Mouse (Mus musculus) gastrocnemius, postnatal 14 days (tissue): ENCODE data around the gene Sema3b. TPM values are rescaled to one million over a fixed set of nuclear protein-coding genes. Genes with fewer than 3 reads are reported as not detected.
"Not testable (repeated sequence)": the region's sequence is repeated elsewhere in the genome, so short reads cannot be mapped to it uniquely, and the experiment has no call there.

Experiments
- DNase-seq: peaks from one replicate; pipeline ENCODE4 v3.0.0; 2021; ENCODE audit warnings: mixed read lengths
- intact Hi-C: fragments of 180-260 bp; cut with DNase I; formaldehyde crosslinking; loops from one replicate; pipeline ENCODE4 v1.15.1; 2025; ENCODE audit warnings: low total_unique reads
- total RNA-seq, 2 experiments: library from RNA; stranded (reverse); gene quantifications; 2 replicates each; pipeline ENCODE4 v1.2.3; 2021

Gene Sema3b
- total RNA-seq, 2 experiments from 2014 or later: 27.6 to 35.2 TPM

GRCm38 (mm10) chr9:107577871-107578270 lies 31.2 kb downstream of the Sema3b start:
- intact Hi-C loops: no loop called here
- no peak for DNase-seq

DNA sequence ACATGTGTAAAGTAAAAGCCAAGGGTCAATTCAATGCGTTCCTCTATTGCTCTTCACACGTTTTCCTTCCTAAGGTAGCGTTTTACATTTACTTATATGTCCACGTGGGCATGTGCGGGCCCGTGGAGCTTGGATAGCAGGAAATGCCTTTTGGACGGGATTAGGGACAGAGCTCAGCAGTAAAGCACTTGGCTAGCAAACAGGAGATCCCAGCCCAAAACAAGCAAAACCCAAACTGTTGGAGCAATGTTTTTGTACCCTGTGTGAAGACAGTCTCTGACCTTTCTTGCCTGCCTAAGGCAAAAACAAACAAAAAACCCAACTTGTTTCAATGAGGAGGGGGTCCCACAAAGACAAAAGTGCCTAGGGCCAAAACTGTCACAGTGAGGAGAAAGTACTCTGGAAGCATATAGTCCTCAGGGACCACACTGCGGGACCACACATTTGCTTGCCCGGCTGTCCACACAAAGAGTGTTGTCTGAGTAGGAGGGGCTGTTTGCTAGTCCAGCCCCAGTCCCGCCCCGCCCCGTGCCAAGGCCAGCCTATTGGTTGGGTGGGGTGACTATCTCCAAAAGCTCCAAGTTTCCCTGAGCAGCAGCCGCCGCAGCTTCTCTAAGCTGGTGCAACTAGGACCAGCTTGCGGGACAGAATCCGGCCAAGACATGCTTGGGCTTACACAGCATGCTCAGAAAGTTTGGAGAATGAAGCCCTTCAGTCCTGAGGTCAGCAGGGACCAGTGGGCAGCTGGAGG lies 32.5 kb downstream of the Sema3b start, which contains the start of gene Hyal1:
Gene Hyal1, plus strand, starts transcription at position 571 of the 751 bp plus-strand sequence.
- intact Hi-C loops: no loop called here
- peak; percentile 91 for DNase-seq

- no peak for DNase-seq
- intact Hi-C loops: no loop called here
Measured at GRCm38 (mm10) chr9:107575579-107576356, 33.3 kb downstream of the Sema3b start.

- intact Hi-C loops, DNase-seq: not testable (repeated sequence)
Measured at GRCm38 (mm10) chr9:107573774-107574173, 35.3 kb downstream of the Sema3b start.

GRCm38 (mm10) chr9:107572327-107572662 lies 36.7 kb downstream of the Sema3b start:
- DNase-seq: no peak
- intact Hi-C loops: no loop called here

DNA sequence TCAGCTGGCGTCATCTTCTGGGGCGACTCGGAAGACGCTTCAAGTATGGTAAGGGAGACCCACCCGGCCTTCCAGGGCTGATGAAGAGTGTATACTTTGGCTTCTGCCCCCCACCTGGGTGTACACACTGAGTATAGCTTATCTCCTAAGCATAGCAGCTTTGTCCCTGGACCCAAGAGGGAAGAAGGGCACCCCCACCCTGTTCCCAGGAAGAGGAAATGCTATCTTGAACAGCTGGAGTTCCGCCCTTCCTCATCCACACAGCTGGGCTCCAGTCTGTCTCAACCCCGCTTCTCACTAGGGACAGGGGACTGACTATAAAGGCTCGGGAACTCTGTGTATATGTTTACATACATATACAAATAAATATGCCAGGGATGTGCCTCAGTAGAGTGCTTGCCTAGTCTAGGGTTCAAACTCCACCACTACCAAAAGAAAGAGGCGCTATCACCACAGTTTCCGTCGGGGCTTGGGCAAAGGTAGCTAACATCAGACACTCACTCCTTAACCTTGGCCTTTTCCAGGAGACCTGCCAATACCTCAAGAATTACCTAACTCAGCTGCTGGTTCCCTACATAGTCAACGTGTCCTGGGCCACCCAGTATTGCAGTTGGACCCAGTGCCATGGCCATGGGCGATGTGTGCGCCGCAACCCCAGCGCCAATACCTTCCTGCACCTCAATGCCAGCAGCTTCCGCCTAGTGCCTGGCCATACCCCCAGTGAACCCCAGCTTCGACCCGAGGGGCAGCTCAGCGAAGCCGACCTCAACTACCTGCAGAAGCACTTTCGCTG lies 37.3 kb downstream of the Sema3b start:
- intact Hi-C loops: no loop called here
- no peak for DNase-seq

GRCm38 (mm10) chr9:107570845-107571244 lies 38.2 kb downstream of the Sema3b start:
- DNase-seq: no peak
- intact Hi-C loops: no loop called here

DNA sequence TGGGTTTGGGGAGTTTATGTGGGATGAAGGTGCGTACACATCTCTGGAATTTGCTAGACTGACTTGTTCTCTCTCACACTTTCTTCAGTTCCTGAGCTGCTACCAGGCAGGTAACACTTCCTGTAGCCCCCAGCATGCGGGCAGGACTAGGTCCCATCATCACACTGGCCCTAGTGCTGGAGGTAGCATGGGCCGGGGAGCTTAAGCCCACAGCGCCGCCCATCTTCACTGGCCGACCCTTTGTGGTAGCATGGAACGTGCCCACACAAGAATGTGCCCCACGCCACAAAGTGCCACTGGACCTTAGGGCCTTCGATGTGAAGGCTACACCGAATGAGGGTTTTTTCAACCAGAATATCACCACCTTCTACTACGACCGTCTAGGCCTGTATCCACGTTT lies 39.0 kb downstream of the Sema3b start:
- intact Hi-C loops: no loop called here
- no peak for DNase-seq

- intact Hi-C loops: no loop called here
- DNase-seq: no peak
Measured at GRCm38 (mm10) chr9:107569270-107569669, 39.8 kb downstream of the Sema3b start.

- intact Hi-C loops: no loop called here
- DNase-seq: peak; percentile 85
Measured at GRCm38 (mm10) chr9:107568331-107569261, 40.4 kb downstream of the Sema3b start.

DNA sequence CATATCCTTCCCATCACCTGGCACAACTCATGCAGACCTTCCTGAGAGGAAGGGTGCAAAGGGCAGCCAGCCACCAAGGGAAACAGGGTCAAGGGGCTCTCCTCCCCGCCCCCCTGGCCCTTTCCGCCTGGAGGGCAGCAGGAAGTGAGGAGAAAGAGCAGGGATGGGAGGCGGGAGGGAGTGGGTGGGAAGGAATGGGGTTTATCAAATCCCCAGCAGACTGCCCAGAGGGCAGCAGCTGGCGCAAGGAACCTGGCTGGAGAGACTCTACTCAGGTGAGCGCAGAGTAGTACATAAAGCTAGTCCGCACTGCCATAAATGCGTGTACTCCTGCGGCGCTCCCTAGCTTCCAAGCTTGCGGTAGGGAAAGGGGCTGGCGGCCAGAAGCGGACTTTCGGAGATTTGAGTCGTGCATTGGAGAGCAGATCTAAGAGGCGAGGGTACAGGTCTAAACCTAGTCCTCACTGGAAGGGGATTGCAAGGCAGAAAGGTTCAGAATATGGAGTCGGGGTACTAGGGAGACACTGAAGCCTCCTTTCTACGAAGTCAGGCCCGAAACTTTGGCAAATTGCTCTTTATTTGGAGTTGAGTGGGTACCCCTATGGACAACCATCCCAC lies 41.2 kb downstream of the Sema3b start, which contains the start of gene Hyal2:
Gene Hyal2, plus strand, starts transcription at position 244 of the 618 bp plus-strand sequence.
- intact Hi-C loops: no loop called here
- DNase-seq: no peak

GRCm38 (mm10) chr9:107566855-107567254 lies 42.2 kb downstream of the Sema3b start:
- no peak for DNase-seq
- intact Hi-C loops: no loop called here

DNA sequence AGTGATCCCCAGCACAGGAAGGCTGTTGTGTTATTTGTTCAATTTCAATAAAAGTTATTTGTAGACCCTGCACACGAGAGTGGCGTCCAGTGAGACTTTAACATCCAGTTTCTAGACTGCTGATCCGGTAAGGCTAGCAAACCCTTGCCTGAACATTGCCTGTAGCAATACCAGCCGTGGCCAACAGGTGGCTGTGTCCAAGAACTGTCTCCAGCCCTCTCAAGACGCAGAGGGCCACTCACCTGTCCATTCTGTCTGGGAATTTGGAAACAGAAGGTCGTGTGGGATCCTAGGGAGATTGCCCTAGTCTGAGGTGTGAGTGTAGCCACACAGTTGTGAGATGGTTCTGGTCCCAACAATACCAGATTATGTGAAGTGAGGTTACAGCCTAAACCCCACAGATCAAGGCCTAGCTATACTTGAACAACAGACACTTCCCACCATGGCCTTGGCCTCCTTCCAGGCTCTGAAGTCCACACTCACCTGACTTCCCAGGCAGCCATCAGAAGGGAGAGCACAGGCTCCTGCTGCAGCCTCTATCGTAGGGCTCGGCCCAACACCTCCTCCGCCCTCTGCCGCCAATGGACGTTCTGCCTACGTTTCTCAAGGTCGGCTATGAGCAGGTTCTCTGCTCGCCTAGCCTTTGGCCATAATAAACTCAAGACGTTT lies 42.9 kb downstream of the Sema3b start:
- intact Hi-C loops: no loop called here
- peak; percentile 80 for DNase-seq

DNA sequence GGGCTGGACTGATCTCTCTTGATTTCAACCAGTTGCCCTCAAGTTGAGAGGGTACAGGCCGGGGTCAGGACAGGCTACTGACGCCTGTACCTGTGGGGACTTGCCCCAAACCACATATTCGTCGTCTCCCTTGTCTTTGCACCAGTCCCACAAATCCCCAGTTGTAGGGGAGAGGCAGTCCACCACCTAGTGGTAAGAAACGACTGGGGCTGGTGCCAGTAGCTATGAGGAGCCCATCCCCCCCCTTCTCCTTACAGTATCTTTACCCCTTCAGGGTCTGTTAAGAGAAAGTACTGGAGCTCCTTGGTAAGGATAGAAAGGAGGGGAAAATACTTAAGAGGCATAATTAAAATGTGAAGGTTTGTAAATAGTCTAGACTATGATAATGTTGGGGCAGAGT lies 43.5 kb downstream of the Sema3b start:
- DNase-seq, intact Hi-C loops: not testable (repeated sequence)

DNA sequence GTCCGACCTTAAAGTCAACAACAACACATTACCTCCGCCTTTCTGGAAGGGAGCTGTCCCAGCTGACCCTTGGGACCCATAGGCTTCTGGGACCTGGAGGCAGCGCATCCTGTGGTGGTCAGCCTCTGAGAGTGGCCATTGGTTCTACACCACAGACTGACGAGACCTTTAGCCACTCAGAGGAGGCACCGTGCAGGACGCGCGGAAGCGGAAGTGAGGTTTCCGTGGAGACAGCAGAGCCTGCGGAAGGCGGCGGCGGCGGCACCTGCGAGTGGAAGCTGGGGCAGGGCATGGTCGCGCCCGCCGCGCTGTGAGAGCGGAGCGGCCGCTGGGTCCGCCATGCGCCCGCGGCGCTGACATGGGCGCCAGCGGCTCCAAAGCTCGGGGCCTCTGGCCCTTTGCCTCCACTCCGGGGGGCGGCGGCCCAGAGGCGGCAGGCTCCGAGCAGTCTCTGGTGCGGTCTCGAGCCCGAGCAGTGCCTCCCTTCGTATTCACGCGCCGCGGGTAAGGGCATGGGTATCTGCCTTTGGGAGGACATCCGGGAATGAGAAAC lies 45.9 kb downstream of the Sema3b start, which contains the start of gene Tusc2:
Gene Tusc2, plus strand, starts transcription at position 227 of the 553 bp plus-strand sequence.
- intact Hi-C loops: no loop called here
- DNase-seq: peak; percentile 94

DNA sequence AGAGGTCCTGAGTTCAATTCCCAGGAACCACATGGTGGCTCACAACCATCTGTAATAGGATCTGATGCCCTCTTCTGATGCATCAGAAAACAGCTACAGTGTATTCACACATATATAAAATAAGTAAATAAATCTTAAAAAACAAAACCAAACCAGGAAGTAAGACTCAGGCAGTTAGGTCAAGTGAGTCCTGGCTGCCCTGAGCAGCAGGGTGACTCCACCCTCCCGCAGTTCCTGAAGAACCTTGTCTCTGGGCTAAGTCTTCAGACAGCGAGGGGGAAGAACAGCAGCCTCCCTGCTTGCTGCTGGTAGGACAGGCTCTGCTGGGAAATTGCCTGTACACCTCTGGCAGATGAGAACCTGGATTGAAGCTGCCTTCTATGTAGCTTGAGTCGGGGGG lies 52.7 kb downstream of the Sema3b start:
- intact Hi-C loops: no loop called here
- DNase-seq: no peak

- no peak for DNase-seq
- intact Hi-C loops: no loop called here
Measured at GRCm38 (mm10) chr9:107555701-107556100, 53.3 kb downstream of the Sema3b start.

DNA sequence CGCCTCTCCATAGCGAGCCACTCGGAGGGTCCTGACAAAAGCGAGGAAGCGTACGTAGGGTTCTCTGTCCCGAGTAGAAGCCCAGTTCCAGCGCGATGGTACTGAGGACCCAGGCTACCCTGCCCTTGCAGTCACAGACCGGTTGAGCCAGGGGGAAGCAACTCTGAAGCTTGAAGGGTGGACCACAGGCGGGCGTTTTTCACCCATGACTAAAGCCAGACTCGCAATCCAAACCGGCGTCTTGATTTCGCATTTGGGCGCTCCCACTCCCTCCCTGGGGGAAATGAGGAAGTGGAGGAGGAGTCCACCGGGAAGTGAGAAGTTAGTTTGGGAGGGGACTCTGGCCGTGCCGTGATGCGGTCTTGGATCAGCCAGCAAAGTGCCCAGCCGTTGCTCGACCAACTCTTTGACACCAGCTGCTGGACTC lies 54.0 kb downstream of the Sema3b start:
- peak; percentile 70 for DNase-seq
- intact Hi-C loops: no loop called here
